Mouse (Mus musculus): ENCODE measurements around the gene Hcrtr1.

The Hcrtr1 gene

GRCm38 (mm10) chr4:130148405-130148804 is 9.2 kb upstream of the Hcrtr1 start:
- no peak for DNase-seq (ENCODE audit: low read depth, low spot score)
- Histone ChIP-seq H3K27me3 (ENCODE audit: control insufficient read depth, insufficient read depth, low read length, poor library complexity, severe bottlenecking) (no peaks in the 10 kb centered on the region), H3K36me3 (ENCODE audit: control insufficient read depth, insufficient read depth, low read length, poor library complexity, severe bottlenecking) (no peaks in the 10 kb centered on the region)

DNA sequence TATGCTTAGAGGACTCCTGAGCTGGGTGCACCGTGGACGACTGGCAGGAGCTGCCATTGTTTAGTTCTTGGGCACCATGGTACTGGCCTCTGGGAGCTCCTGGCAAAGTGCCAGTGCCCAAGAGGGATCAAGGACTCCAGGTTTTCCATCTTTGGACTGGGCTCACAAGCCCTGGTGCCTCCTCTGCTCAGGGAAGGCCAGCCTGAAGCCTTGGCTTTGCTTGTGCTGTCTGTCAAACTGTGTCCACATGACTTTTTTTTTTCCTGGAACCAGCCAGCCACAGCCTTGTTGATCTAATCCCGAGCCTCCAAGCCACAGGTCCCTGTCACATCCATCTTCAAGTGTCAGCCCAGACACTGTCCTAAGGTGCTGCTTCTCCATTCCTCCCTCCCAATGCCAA is 2.6 kb upstream of the Hcrtr1 start:
- no peaks in the 10 kb centered on the region for H3K27me3 ChIP-seq (ENCODE audit: control insufficient read depth, insufficient read depth, low read length, poor library complexity, severe bottlenecking)

GRCm38 (mm10) chr4:130140992-130141402 is 1.8 kb upstream of the Hcrtr1 start:
- H3K36me3 ChIP-seq (ENCODE audit: control insufficient read depth, insufficient read depth, low read length, poor library complexity, severe bottlenecking) = no peaks in the 10 kb centered on the region
- no peak for DNase-seq (ENCODE audit: low read depth, low spot score)
- no peaks in the 10 kb centered on the region for H3K27me3 ChIP-seq (ENCODE audit: control insufficient read depth, insufficient read depth, low read length, poor library complexity, severe bottlenecking)

More for the DNA sequence above, 2.6 kb upstream of the Hcrtr1 start:
- no peaks in the 10 kb centered on the region for H3K36me3 ChIP-seq (ENCODE audit: control insufficient read depth, insufficient read depth, low read length, poor library complexity, severe bottlenecking)
- DNase-seq (ENCODE audit: low read depth, low spot score) = no peak

DNA sequence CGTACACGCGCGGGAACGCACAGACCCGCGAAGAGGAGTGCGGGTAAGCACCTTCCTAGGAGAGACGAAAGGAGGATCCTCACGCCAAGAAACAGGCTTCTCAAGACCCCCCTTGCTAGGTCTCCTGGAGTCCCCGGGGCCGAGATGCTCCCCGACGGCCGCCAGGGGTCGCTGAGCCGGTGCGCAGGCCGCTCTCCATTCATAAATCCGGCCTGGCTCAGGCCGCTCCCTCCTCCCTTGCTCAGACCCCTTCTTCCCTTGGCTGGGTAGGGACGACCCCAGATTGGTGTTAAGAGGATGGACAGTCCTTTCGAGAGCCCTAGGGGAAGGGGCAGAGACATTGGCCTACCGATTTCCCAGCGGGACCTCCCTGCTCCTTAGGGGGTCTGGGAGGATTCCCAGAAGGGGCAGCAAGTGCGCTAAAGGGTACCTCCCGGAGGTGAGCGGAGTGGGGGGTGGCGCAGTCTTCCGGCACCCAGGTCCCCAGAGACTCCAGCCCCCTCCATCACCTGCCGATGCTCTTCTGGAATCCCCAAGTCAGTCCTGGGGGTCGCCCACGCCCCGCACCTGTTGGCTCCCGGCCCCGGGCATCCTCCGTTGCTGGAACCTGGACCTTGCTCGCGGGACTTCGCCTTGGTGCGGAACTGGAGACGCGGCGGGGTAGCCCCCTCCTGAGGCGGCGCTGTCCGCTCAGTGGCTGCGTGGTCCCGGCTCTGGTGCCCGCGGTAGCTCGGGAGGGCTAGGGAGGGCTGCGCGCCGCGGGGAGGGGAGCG is 532 bp downstream of the Hcrtr1 start:
- DNase-seq (ENCODE audit: low read depth, low spot score) = peak; percentile 56
- Histone ChIP-seq H3K27me3 (ENCODE audit: control insufficient read depth, insufficient read depth, low read length, poor library complexity, severe bottlenecking) (no peaks in the 10 kb centered on the region), H3K36me3 (ENCODE audit: control insufficient read depth, insufficient read depth, low read length, poor library complexity, severe bottlenecking) (no peaks in the 10 kb centered on the region)

- no peak for DNase-seq (ENCODE audit: low read depth, low spot score)
- H3K36me3 ChIP-seq (ENCODE audit: control insufficient read depth, insufficient read depth, low read length, poor library complexity, severe bottlenecking) = no peaks in the 10 kb centered on the region
- no peaks in the 10 kb centered on the region for H3K27me3 ChIP-seq (ENCODE audit: control insufficient read depth, insufficient read depth, low read length, poor library complexity, severe bottlenecking)
These were observed 5.8 kb downstream of the Hcrtr1 start for GRCm38 (mm10) chr4:130133399-130133798.

DNA sequence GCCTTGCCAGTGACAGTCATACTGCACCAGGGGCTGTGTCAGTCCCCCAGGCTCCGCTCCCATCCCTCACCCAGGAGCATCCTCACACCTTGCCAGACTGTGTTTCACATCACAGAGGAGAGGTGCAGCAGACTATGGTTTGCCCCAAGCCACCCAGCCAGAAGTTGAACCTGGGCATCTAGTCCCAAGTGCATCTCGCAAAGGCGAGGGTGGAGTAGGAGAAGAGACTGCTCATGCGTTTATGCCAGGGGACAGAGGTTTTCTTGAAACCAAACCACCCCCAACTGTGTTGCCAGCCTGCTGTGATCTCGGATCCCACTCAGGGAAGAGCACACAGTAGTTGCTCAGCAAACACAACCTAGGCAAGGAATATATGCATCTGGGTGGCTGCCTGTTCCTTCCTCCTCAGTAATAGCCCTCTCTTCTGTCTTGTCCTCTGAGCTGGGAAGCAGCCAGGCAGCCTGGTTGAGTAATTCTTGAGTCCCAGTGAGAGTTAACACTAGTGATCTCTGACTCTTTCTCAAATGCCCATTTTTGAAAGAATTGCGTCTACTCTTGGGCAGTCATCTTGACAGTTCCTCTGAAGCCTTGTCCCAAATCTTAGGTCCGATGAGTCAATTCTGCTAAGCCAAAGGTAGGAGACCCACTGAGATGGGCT is 7.6 kb downstream of the Hcrtr1 start:
- Histone ChIP-seq H3K36me3 (ENCODE audit: control insufficient read depth, insufficient read depth, low read length, poor library complexity, severe bottlenecking) (no peaks in the 10 kb centered on the region), H3K27me3 (ENCODE audit: control insufficient read depth, insufficient read depth, low read length, poor library complexity, severe bottlenecking) (no peaks in the 10 kb centered on the region)

DNA sequence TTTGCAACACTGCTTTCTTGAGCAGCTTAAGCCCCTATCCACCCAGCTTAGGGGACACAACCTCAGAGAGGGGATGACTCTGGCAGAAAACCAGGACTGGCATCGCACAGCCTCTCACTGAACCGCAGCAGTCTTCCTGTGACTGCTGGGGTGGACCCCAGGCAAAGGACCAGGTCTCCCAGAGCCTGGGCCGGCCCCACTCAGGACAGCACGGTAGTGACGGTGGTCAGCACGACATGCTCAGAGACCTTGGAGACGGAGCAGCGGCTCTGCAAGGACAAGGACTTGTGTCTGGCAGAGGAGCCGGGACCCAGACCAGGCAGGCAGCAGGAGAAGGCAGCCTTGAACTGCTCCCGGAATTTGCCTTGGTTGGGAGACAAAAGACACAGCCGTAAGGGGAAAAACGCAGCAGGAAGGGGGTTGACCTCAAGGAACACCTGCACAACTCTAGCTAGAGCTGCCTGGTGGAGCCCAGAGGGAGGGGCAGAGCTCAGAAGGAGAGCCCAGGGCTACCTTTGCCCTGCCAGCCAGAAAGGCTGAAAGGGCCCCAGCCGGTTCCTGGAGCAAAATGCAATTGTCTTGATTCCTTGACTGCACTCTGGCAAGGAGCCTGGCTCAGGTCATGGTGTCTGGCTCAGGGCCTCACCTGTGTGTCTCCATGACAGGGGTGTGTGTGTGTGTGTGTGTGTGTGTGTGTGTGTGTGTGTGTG is 8.4 kb downstream of the Hcrtr1 start:
- no peaks in the 10 kb centered on the region; the same call in 1 of the 2 replicates for H3K36me3 ChIP-seq (ENCODE audit: control insufficient read depth, insufficient read depth, low read length, poor library complexity, severe bottlenecking)

More for the DNA sequence above, 7.6 kb downstream of the Hcrtr1 start:
- no peak for DNase-seq (ENCODE audit: low read depth, low spot score)

DNA sequence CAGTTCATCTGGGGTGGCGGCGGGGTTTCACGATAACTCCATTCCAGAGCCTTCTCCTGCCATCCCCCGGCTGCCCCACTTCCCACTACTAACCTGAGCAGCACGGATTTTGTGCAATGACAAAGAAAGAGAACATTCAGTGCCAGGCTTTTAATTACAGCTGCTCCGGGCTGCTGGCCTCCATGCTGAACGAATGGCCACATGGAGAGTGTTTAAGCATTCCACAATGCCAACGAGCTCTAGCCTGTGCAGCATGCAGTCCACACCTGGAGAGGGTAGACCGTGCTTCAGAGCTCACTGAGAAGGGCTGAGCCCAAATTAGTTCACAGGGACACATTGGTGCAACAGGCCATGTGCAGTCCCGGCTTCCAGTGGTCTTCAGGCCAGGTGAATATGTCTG is 9.1 kb downstream of the Hcrtr1 start:
- DNase-seq (ENCODE audit: low read depth, low spot score) = no peak
- Histone ChIP-seq H3K27me3 (ENCODE audit: control insufficient read depth, insufficient read depth, low read length, poor library complexity, severe bottlenecking) (no peaks in the 10 kb centered on the region), H3K36me3 (ENCODE audit: control insufficient read depth, insufficient read depth, low read length, poor library complexity, severe bottlenecking) (peaks cover 3% of the 10 kb centered on the region; the same call in 1 of the 2 replicates)

More for the DNA sequence above, 8.4 kb downstream of the Hcrtr1 start:
- H3K27me3 ChIP-seq (ENCODE audit: control insufficient read depth, insufficient read depth, low read length, poor library complexity, severe bottlenecking) = no peaks in the 10 kb centered on the region
- DNase-seq (ENCODE audit: low read depth, low spot score) = no peak

DNA sequence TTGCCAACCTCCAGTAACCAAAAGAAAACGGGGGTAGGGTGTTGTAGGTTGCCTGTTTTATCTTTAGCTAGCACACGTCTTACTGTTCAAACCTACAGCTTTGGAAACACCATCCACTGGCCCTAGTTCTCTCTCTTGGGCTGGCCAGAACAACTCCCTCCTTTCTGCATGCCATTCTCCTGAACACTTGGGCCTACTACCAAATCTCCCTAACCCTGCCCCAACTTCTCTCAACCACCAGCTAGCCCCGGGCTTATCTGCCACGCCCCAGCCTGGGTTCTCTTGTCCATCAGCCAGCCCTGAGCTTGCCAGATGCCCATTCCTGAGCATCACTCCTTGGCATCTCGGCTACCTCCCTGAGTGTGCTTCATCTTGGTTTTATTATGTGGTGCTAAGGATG is 10.3 kb downstream of the Hcrtr1 start:
- H3K27me3 ChIP-seq (ENCODE audit: control insufficient read depth, insufficient read depth, low read length, poor library complexity, severe bottlenecking) = no peaks in the 10 kb centered on the region
- H3K36me3 ChIP-seq (ENCODE audit: control insufficient read depth, insufficient read depth, low read length, poor library complexity, severe bottlenecking) = peaks cover 4% of the 10 kb centered on the region; the same call in 1 of the 2 replicates
- no peak for DNase-seq (ENCODE audit: low read depth, low spot score)

DNA sequence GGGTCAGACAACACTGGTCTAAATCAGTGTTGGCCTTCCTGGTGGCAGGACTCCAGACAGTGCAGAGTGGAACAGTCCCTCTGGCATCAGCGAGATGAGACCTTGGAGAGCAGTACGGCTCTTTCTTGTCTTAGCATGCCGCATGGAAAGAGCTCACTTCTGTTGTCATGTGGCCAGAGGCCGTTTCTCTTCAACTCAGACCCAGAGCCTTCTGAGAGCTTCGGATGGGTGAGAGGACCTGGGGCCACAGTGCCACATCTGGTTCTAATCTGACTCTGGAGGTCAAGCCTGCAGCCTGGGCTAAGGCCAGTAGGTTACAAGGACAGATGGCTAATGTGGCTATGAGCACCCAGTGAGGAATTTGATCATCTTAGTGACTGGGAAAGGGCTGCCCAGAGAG is 13.2 kb downstream of the Hcrtr1 start:
- peaks cover 11% of the 10 kb centered on the region for H3K36me3 ChIP-seq (ENCODE audit: control insufficient read depth, insufficient read depth, low read length, poor library complexity, severe bottlenecking)
- no peaks in the 10 kb centered on the region for H3K27me3 ChIP-seq (ENCODE audit: control insufficient read depth, insufficient read depth, low read length, poor library complexity, severe bottlenecking)
- no peak for DNase-seq (ENCODE audit: low read depth, low spot score)

GRCm38 (mm10) chr4:130125164-130125563 is 14.0 kb downstream of the Hcrtr1 start:
- H3K36me3 ChIP-seq (ENCODE audit: control insufficient read depth, insufficient read depth, low read length, poor library complexity, severe bottlenecking) = peaks cover 11% of the 10 kb centered on the region
- no peaks in the 10 kb centered on the region for H3K27me3 ChIP-seq (ENCODE audit: control insufficient read depth, insufficient read depth, low read length, poor library complexity, severe bottlenecking)
- no peak for DNase-seq (ENCODE audit: low read depth, low spot score)

GRCm38 (mm10) chr4:130124110-130124509 is 15.0 kb downstream of the Hcrtr1 start:
- Histone ChIP-seq H3K36me3 (ENCODE audit: control insufficient read depth, insufficient read depth, low read length, poor library complexity, severe bottlenecking) (peaks cover 11% of the 10 kb centered on the region), H3K27me3 (ENCODE audit: control insufficient read depth, insufficient read depth, low read length, poor library complexity, severe bottlenecking) (no peaks in the 10 kb centered on the region)
- no peak for DNase-seq (ENCODE audit: low read depth, low spot score)

GRCm38 (mm10) chr4:130123020-130123419 is 16.1 kb downstream of the Hcrtr1 start:
- H3K36me3 ChIP-seq (ENCODE audit: control insufficient read depth, insufficient read depth, low read length, poor library complexity, severe bottlenecking) = peaks cover 11% of the 10 kb centered on the region
- DNase-seq (ENCODE audit: low read depth, low spot score) = no peak
- H3K27me3 ChIP-seq (ENCODE audit: control insufficient read depth, insufficient read depth, low read length, poor library complexity, severe bottlenecking) = no peaks in the 10 kb centered on the region

DNA sequence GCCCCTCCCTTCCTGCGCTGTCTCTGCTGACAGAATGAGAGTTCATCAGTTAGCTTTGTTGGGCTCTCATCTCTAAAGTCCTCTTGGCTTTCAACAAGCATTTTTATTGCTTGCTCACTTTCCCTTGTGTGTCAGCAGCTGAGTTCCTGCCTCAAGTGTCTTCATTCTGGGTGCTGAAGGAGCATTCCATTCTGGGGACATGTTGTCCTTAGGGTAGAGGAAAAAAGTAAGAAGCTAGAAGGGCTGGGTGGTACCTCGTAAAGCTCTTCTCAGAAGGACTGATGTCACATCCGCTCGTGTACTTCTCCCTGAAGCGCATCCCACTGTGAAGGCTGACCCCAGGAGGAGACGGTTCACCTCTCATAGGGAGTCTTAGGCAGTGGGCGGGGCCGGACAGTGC is 17.6 kb downstream of the Hcrtr1 start:
- no peak for DNase-seq (ENCODE audit: low read depth, low spot score)

DNA sequence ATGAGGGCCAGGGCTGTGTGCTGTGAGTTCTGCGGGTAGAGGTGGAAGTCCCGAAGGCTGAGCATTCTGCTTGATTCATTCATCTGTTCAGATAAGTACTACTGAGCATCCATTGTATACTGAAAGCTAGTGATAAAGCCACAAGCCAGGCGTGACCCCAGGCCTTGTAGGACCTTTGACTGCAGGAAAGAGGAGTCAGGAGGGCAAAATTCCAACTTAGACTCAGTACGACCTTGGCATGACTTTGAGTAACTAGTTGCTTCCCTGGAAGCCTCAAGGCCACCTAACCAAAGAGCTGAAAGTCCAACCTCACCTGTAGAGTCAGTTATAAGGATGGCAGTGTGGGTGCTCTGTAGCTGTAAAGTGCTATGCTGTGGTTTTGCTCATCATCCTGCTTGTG is 18.4 kb downstream of the Hcrtr1 start:
- no peak for DNase-seq (ENCODE audit: low read depth, low spot score)
- H3K36me3 ChIP-seq (ENCODE audit: control insufficient read depth, insufficient read depth, low read length, poor library complexity, severe bottlenecking) = peaks cover 11% of the 10 kb centered on the region
- no peaks in the 10 kb centered on the region for H3K27me3 ChIP-seq (ENCODE audit: control insufficient read depth, insufficient read depth, low read length, poor library complexity, severe bottlenecking)

More for the DNA sequence above, 17.6 kb downstream of the Hcrtr1 start:
- H3K27me3 ChIP-seq (ENCODE audit: control insufficient read depth, insufficient read depth, low read length, poor library complexity, severe bottlenecking) = no peaks in the 10 kb centered on the region
- peaks cover 11% of the 10 kb centered on the region for H3K36me3 ChIP-seq (ENCODE audit: control insufficient read depth, insufficient read depth, low read length, poor library complexity, severe bottlenecking)
